Mouse (Mus musculus) liver, adult 2 months (tissue): ENCODE measurements around the gene Zc3h15. TPM values are rescaled to one million over a fixed set of nuclear protein-coding genes. Genes with fewer than 3 reads are reported as not detected.

ENCODE experiments used
- DNase-seq: peaks from one replicate; pipeline ENCODE4 v3.0.0-alpha.2; 2011; ENCODE audit warnings: low read depth, low spot score; ENCODE audit errors: extremely low read depth
- H3K27ac ChIP-seq: fragments of 200-500 bp; replicated peaks from 2 replicates; pipeline ENCODE4 v1.5.1; 2012; ENCODE audit warnings: low read depth, mild to moderate bottlenecking, control low read depth, inconsistent platforms, low read length; ENCODE audit not compliant: insufficient read depth
- H3K27me3 ChIP-seq: fragments of 200-500 bp; 2 replicates; pipeline ENCODE4 v1.6.1; 2012; ENCODE audit warnings: mild to moderate bottlenecking, moderate library complexity, low read length, inconsistent platforms; ENCODE audit not compliant: control insufficient read depth, insufficient read depth
- H3K36me3 ChIP-seq: fragments of 200-500 bp; 2 replicates; pipeline ENCODE4 v1.6.1; 2012; ENCODE audit warnings: low read length, inconsistent platforms; ENCODE audit not compliant: control insufficient read depth, insufficient read depth
- H3K4me1 ChIP-seq: fragments of 200-500 bp; 2 replicates; pipeline ENCODE4 v1.6.1; 2011; ENCODE audit warnings: low read length; ENCODE audit not compliant: control insufficient read depth, insufficient read depth
- H3K4me3 ChIP-seq: fragments of 200-500 bp; 2 replicates; pipeline ENCODE4 v1.5.1; 2011; ENCODE audit warnings: low read depth, mild to moderate bottlenecking, control low read depth, low read length, moderate library complexity; ENCODE audit not compliant: insufficient read depth
- H3K79me2 ChIP-seq: fragments of 200-500 bp; 2 replicates; pipeline ENCODE4 v1.6.1; 2012; ENCODE audit warnings: inconsistent platforms, mild to moderate bottlenecking, low read length, moderate library complexity; ENCODE audit not compliant: control insufficient read depth, insufficient read depth
- H3K9ac ChIP-seq: fragments of 200-500 bp; 2 replicates; pipeline ENCODE4 v1.6.1; 2012; ENCODE audit warnings: low read depth, mild to moderate bottlenecking, control low read depth, inconsistent platforms, low read length
- CTCF ChIP-seq: fragments of 200-500 bp; IDR thresholded peaks from 2 replicates; pipeline ENCODE4 v1.5.1; 2011; ENCODE audit warnings: low read depth, low read length, control low read depth
- POLR2A ChIP-seq: fragments of 200-500 bp; IDR thresholded peaks from 2 replicates; pipeline ENCODE4 v1.6.1; 2011; ENCODE audit warnings: low read length, control low read depth; ENCODE audit not compliant: insufficient read depth; ENCODE audit errors: extremely low read depth
- WGBS: fragments of 180-500 bp; shearing (Covaris S2); methylation state at CpG from one replicate; pipeline ENCODE4 v1.1.7; 2018; 5-methylcytosine and 5-hydroxymethylcytosine counted together
- polyA plus RNA-seq: library from polyadenylated mRNA; depleted of rRNA; stranded (reverse); fragments of >200 nt; gene quantifications from 2 replicates; pipeline ENCODE4 v1.2.3, GENCODE M21; 2012; rRNA removed
- total RNA-seq: library from RNA; depleted of rRNA; stranded (reverse); fragments of >200 nt; gene quantifications from 2 replicates; pipeline ENCODE4 v1.2.3, GENCODE M21; 2014; rRNA removed

Gene Zc3h15
- total RNA-seq (57.6 and 60.5 TPM in 2 replicates), polyA plus RNA-seq (14.6 and 14.8 TPM in 2 replicates)

DNA sequence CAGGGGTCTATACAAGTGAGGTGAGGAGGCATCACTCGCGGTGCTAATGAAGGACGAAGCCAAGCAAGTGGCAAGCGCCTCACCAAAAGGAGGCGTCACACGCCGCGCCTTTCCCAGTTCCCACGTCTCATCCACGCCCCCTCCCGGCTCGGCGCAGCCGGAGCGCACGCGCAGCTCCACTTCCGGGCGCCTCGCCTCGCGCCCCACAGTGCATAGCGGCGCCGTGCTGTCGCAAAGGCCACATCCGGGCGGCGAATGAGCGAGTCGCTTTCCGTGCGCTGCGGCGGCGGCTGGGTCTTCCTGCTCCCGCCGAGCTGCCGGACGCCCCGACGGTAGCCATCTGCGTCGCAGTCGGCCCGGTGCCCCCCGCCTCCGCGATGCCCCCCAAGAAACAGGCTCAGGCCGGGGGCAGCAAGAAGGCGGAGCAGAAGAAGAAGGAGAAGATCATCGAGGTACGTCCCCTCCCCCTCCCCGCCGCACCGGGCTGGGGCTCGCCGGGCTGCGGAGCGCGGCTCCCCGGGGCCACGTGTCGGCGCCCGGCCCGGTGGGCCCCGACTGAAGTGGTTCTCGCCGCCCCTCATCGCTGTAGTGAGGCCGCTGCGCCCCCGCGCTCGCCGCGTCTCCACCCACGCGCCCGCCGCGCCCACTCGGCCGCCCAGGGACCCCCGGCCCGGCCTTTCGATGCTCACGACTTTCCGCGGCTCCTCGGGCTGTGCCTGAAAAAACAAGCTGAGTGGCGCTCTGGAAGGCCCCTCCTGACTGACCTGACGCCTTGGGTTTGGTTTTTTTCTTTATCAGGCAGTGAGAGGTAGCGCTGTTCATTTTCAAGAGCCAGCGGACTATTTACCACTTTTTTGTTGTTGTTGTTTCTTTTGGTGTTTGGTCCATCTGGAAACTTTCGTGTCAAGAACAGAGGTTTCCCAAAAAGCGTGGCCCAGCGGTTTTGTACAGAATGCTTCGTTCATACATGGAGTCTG lies at the start of gene Zc3h15:
TSS of gene Zc3h15 (plus strand) at position 160 of the 977 bp plus-strand sequence.
- peak; percentile 77 for TF ChIP-seq CTCF
- peak; percentile 82 for TF ChIP-seq POLR2A
- Histone ChIP-seq H3K27ac (peak within 1 kb of the TSS; percentile 74), H3K9ac (peak within 1 kb of the TSS; percentile 94), H3K4me1 (peaks cover 19% of the 10 kb centered on the region), H3K79me2 (peaks cover 15% of the 10 kb centered on the region), H3K36me3 (no peaks in the 10 kb centered on the region), H3K27me3 (no peaks in the 10 kb centered on the region), H3K4me3 (peak within 1 kb of the TSS; percentile 91)
- peak; percentile 79 for DNase-seq
- WGBS, result 1% methylated on average over 100 of the region's 100 CpGs

DNA sequence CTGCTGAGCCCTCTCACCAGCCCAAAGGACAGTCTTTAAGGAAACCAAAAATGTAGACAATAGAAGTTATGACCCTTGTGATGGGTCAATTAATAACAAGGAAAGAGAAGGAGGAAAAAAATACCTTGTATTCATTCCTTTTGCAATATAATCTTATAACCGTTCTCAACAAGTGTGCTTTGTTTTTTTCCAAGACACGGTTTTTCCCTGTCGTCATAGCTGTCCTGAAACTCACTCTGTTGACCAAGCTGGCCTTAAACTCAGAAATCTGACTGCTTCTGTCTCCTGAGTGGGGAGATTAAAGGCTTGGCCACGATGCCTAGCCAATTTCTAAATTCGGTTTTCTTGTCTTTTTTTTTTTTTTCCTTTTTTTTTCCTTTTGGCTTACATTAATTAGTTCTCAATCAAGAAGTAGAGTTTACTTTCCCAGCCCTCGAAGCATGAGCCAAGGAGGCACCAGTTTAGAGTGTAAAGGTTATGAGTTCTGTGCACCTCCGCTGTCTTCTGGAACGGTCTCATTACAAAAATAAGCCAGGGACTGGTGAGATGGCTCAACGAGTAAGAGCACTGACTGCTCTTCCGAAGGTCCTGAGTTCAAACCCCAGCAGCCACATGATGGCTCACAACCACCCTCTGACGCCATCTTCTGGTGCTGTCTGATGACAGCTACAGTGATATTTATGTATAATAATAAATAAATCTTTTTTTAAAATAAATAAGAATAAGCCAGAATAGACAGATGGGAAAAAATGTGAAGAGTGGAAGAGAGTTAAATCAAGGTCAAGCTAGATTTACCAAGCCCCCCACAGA lies 23.5 kb upstream of the Zc3h15 start:
- TF ChIP-seq POLR2A (no peak), CTCF (no peak)
- Histone ChIP-seq H3K9ac (no peak overlapping the region), H3K27ac (no peak overlapping the region), H3K4me1 (no peaks in the 10 kb centered on the region), H3K27me3 (no peaks in the 10 kb centered on the region), H3K79me2 (no peaks in the 10 kb centered on the region), H3K4me3 (no peak overlapping the region), H3K36me3 (no peaks in the 10 kb centered on the region)
- DNase-seq, result no peak
- WGBS, result 81% methylated on average over 11 of the region's 11 CpGs

GRCm38 (mm10) chr2:83621511-83621910 lies 22.7 kb upstream of the Zc3h15 start:
- Histone ChIP-seq H3K79me2 (no peaks in the 10 kb centered on the region), H3K27me3 (no peaks in the 10 kb centered on the region), H3K4me3 (no peak overlapping the region), H3K36me3 (no peaks in the 10 kb centered on the region), H3K27ac (no peak overlapping the region), H3K4me1 (no peaks in the 10 kb centered on the region), H3K9ac (no peak overlapping the region)
- DNase-seq, result no peak
- TF ChIP-seq POLR2A (no peak), CTCF (no peak)
- WGBS, result 74% methylated on average over 4 of the region's 4 CpGs

DNA sequence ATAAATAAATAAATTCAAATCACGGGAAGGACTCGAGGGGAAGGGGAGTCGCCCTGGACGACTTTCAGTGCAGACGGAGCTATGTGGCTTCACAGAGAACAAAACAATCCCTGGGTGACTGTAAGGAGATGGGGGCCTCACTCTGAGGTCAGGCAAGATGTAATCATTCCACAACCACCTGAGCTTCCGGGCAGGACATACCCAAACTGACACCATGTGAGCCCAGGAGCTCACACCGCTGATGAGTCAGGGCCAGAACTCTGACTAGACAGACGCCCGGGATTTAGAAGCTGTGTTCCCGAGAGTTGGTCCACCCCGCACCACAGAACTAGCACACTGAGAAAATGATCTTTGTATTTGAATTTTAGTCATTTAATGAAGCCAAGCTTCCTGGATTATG lies 21.4 kb upstream of the Zc3h15 start:
- 55% methylated on average over 11 of the region's 11 CpGs for WGBS

DNA sequence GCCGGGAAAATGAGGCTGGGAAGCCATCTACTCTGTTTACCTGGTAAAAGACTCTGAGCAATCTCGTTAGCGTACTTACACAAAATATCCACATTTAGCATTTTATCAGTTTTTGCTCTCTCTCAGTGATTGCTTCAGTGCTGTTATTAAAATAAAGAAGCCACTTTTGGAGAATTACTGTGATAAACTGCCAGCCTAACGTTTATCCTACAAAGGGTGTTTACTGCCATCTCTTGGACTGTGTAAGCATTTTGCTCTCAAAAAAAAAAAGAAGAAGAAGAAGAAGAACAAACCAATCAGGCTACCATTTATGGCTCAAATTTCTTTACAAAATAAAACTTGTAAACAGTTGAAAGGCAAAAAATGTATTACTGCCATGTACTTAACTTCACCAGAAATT lies 20.2 kb upstream of the Zc3h15 start:
- DNase-seq, result no peak
- Histone ChIP-seq H3K4me3 (no peak overlapping the region), H3K79me2 (no peaks in the 10 kb centered on the region), H3K27me3 (no peaks in the 10 kb centered on the region), H3K4me1 (no peaks in the 10 kb centered on the region), H3K9ac (no peak overlapping the region), H3K36me3 (no peaks in the 10 kb centered on the region), H3K27ac (no peak overlapping the region)
- TF ChIP-seq CTCF (no peak), POLR2A (no peak)
- WGBS, result 50% methylated on average over 4 of the region's 4 CpGs

More for the DNA sequence above, 21.4 kb upstream of the Zc3h15 start:
- H3K79me2 ChIP-seq, result no peaks in the 10 kb centered on the region
- TF ChIP-seq POLR2A (no peak), CTCF (no peak)
- H3K36me3 ChIP-seq, result no peaks in the 10 kb centered on the region
- H3K4me3 ChIP-seq, result no peak overlapping the region
- H3K27me3 ChIP-seq, result no peaks in the 10 kb centered on the region
- no peak overlapping the region for H3K9ac ChIP-seq
- DNase-seq, result no peak
- H3K4me1 ChIP-seq, result no peaks in the 10 kb centered on the region
- no peak overlapping the region for H3K27ac ChIP-seq
